ENCODE assay signal across 9 mouse cellular contexts in genomic region chr16:20694781-20695180, GRCm38 (mm10). TPM values are rescaled to one million over a fixed set of nuclear protein-coding genes. Genes with fewer than 3 reads are reported as not detected.
DNase-seq lines count a peak whose midpoint lies in the region; ATAC-seq and TF ChIP-seq lines count a peak whose summit lies in the region.
"Had no signal": no experiment of that assay in that cellular context is flagged by ENCODE, and none has a peak within 500 bp of the region (broad histone marks: within the 10 kb centered on the region; RNA-seq: fewer than 3 reads in every experiment).

No protein-coding gene starts in this region.

- DNase-seq in spleen, postnatal 10 days (ENCODE audit: low spot score in 2 of 2): peak; percentile 13 to 21
- DNase-seq in spleen, adult 18-20 months: no peak
- DNase-seq in forebrain, embryonic 14.5 days (ENCODE audit: low spot score): peak; percentile 74
- DNase-seq in heart, postnatal 25 days (ENCODE audit: low spot score): peak; percentile 56
- peak; percentile 43 for DNase-seq in limb, embryonic 14.5 days (ENCODE audit: low spot score)
- DNase-seq in right cerebral cortex, postnatal 14 days: peak; percentile 60

- peaks cover 21% of the 10 kb centered on the region for H3K4me1 ChIP-seq in forebrain, embryonic 14.5 days (ENCODE audit: control insufficient read depth, insufficient read depth, low read length)
- peaks cover 30% of the 10 kb centered on the region for H3K4me1 ChIP-seq in limb, embryonic 14.5 days (ENCODE audit: control insufficient read depth, insufficient read depth, low read length)
- H3K4me1 ChIP-seq in intestine, embryonic 16.5 days (ENCODE audit: control insufficient read depth, insufficient read depth, low read length): peaks cover 19% of the 10 kb centered on the region

- no peak for ATAC-seq in forebrain, embryonic 14.5 days
- no peak for ATAC-seq in limb, embryonic 14.5 days (ENCODE audit: low FRiP score, low read depth)
- no peak for ATAC-seq in intestine, embryonic 16.5 days
- no peak for ATAC-seq in inflammation-experienced regulatory T-cells, adult 6 months

- no peaks in the 10 kb centered on the region for H3K27me3 ChIP-seq in forebrain, embryonic 14.5 days (replicated peaks; ENCODE audit: control insufficient read depth, insufficient read depth, low read length)
- H3K27me3 ChIP-seq in limb, embryonic 14.5 days (ENCODE audit: control insufficient read depth, insufficient read depth, low read length): no peaks in the 10 kb centered on the region
- no peaks in the 10 kb centered on the region; the same call in 1 of the 2 replicates for H3K27me3 ChIP-seq in intestine, embryonic 16.5 days (replicated peaks; ENCODE audit: control insufficient read depth, insufficient read depth, low read length)

- no peak overlapping the region for H3K9ac ChIP-seq in forebrain, embryonic 14.5 days (ENCODE audit: low read length)
- no peak overlapping the region for H3K9ac ChIP-seq in limb, embryonic 14.5 days (ENCODE audit: low read depth, low read length, severe bottlenecking)
- no peak overlapping the region for H3K9ac ChIP-seq in intestine, embryonic 16.5 days (ENCODE audit: low read depth, low read length)
- H3K9ac ChIP-seq: liver, embryonic 14.5 days had no signal

- H3K4me2 ChIP-seq in forebrain, embryonic 14.5 days (ENCODE audit: low read length): peak overlapping the region; percentile 88
- H3K4me2 ChIP-seq in limb, embryonic 14.5 days (replicated peaks; ENCODE audit: low read depth, low read length, severe bottlenecking): peak overlapping the region; percentile 74; the same call in 1 of the 2 replicates
- H3K4me2 ChIP-seq in intestine, embryonic 16.5 days (ENCODE audit: low read depth, low read length): no peak overlapping the region

- WGBS in forebrain, embryonic 14.5 days: 62% methylated on average over 8 of the region's 8 CpGs
- WGBS in limb, embryonic 14.5 days: 74% methylated on average over 8 of the region's 8 CpGs
- WGBS in intestine, embryonic 16.5 days: 70% methylated on average over 8 of the region's 8 CpGs

- TF ChIP-seq POLR2A in limb, embryonic 14.5 days (IDR thresholded peaks at IDR 0.05; ENCODE audit: borderline replicate concordance, extremely low read depth, insufficient read depth, insufficient read length): no peak

- intact Hi-C loops in heart, postnatal 25 days (cut with DNase I): no loop called here

- H3K27ac ChIP-seq in forebrain, embryonic 14.5 days (ENCODE audit: low read depth, low read length): peak overlapping the region; percentile 17; the same call in 1 of the 2 replicates
- no peak overlapping the region for H3K27ac ChIP-seq in limb, embryonic 14.5 days (replicated peaks; ENCODE audit: low read depth, low read length)
- H3K27ac ChIP-seq in intestine, embryonic 16.5 days (ENCODE audit: low read length): no peak overlapping the region
- H3K27ac ChIP-seq: liver, embryonic 14.5 days had no signal

- peaks cover 39% of the 10 kb centered on the region for H3K36me3 ChIP-seq in forebrain, embryonic 14.5 days (ENCODE audit: control insufficient read depth, insufficient read depth, low read length)
- peaks cover 31% of the 10 kb centered on the region for H3K36me3 ChIP-seq in limb, embryonic 14.5 days (ENCODE audit: control insufficient read depth, insufficient read depth, low read length)
- peaks cover 8% of the 10 kb centered on the region; the same call in 1 of the 2 replicates for H3K36me3 ChIP-seq in intestine, embryonic 16.5 days (ENCODE audit: control insufficient read depth, insufficient read depth, low read length)

- H3K4me3 ChIP-seq in forebrain, embryonic 14.5 days (ENCODE audit: low read depth, low read length): no peak overlapping the region
- no peak overlapping the region for H3K4me3 ChIP-seq in limb, embryonic 14.5 days (replicated peaks; ENCODE audit: low read length)
- H3K4me3 ChIP-seq in intestine, embryonic 16.5 days (ENCODE audit: low read length): no peak overlapping the region

- no peaks in the 10 kb centered on the region for H3K9me3 ChIP-seq in forebrain, embryonic 14.5 days (replicated peaks; ENCODE audit: control insufficient read depth, low read length)
- H3K9me3 ChIP-seq in limb, embryonic 14.5 days (ENCODE audit: control insufficient read depth, low read length): no peaks in the 10 kb centered on the region
- H3K9me3 ChIP-seq in intestine, embryonic 16.5 days (ENCODE audit: control insufficient read depth, low read length): no peaks in the 10 kb centered on the region

RNA-seq across cellular contexts. Expression of gene Fam131a, which starts 1.7 kb away (rescaled TPM):
- polyA plus RNA-seq in forebrain, embryonic 14.5 days (2014; fragmentation: Nextera tagmentation; extraction: Ambion mirVana): 51.5 and 55.5 TPM in 2 replicates
- 10 to 100 TPM; 28.3 to 31.4 TPM for total RNA-seq in heart, postnatal 25 days (2021)
- polyA plus RNA-seq in limb, embryonic 14.5 days (2012; rRNA removed): 15.6 and 21.3 TPM in 2 replicates
- 10.3 and 11.0 TPM in 2 replicates for polyA plus RNA-seq in limb, embryonic 14.5 days (2014; fragmentation: Nextera tagmentation; extraction: Ambion mirVana)
- 6.2 and 6.8 TPM in 2 replicates for polyA plus RNA-seq in intestine, embryonic 16.5 days (2015; fragmentation: Nextera tagmentation; extraction: Ambion mirVana)
- polyA plus RNA-seq in inflammation-experienced regulatory T-cells, adult 6 months (2017; shearing (Covaris generic)): under 1 TPM; 0.30 to 0.78 (median 0.59) TPM

RNA-seq across cellular contexts. Expression of gene Polr2h, which starts 22.7 kb away (rescaled TPM):
- 112 and 126 TPM in 2 replicates for polyA plus RNA-seq in forebrain, embryonic 14.5 days (2014; fragmentation: Nextera tagmentation; extraction: Ambion mirVana)
- 10 to 100 TPM in 1 of 2 experiments, 1 to 10 TPM in 1; 9.0 to 10.5 TPM for total RNA-seq in heart, postnatal 25 days (2021)
- polyA plus RNA-seq in limb, embryonic 14.5 days (2012; rRNA removed): 65.1 and 77.0 TPM in 2 replicates
- 112 and 121 TPM in 2 replicates for polyA plus RNA-seq in limb, embryonic 14.5 days (2014; fragmentation: Nextera tagmentation; extraction: Ambion mirVana)
- polyA plus RNA-seq in intestine, embryonic 16.5 days (2015; fragmentation: Nextera tagmentation; extraction: Ambion mirVana): 84.5 and 95.5 TPM in 2 replicates
- polyA plus RNA-seq in inflammation-experienced regulatory T-cells, adult 6 months (2017; shearing (Covaris generic)): 10 to 100 TPM; 63.1 to 71.1 (median 64.1) TPM

RNA-seq across cellular contexts. Expression of gene Clcn2, which starts 22.8 kb away (rescaled TPM):
- polyA plus RNA-seq in forebrain, embryonic 14.5 days (2014; fragmentation: Nextera tagmentation; extraction: Ambion mirVana): 11.9 and 15.2 TPM in 2 replicates
- total RNA-seq in heart, postnatal 25 days (2021): 1 to 10 TPM; 1.5 to 2.1 TPM
- polyA plus RNA-seq in limb, embryonic 14.5 days (2012; rRNA removed): 72.9 and 102 TPM in 2 replicates
- polyA plus RNA-seq in limb, embryonic 14.5 days (2014; fragmentation: Nextera tagmentation; extraction: Ambion mirVana): 17.1 and 21.6 TPM in 2 replicates
- polyA plus RNA-seq in intestine, embryonic 16.5 days (2015; fragmentation: Nextera tagmentation; extraction: Ambion mirVana): 12.0 and 13.1 TPM in 2 replicates
- 1 to 10 TPM in 1 of 3 experiments, under 1 TPM in 2; 0.48 to 1.2 (median 0.79) TPM for polyA plus RNA-seq in inflammation-experienced regulatory T-cells, adult 6 months (2017; shearing (Covaris generic))

RNA-seq across cellular contexts. Expression of gene Eif4g1, which starts 26.7 kb away (rescaled TPM):
- 97.6 and 109 TPM in 2 replicates for polyA plus RNA-seq in forebrain, embryonic 14.5 days (2014; fragmentation: Nextera tagmentation; extraction: Ambion mirVana)
- 100 to 1,000 TPM; 388 to 397 TPM for total RNA-seq in heart, postnatal 25 days (2021)
- 299 and 374 TPM in 2 replicates for polyA plus RNA-seq in limb, embryonic 14.5 days (2012; rRNA removed)
- polyA plus RNA-seq in limb, embryonic 14.5 days (2014; fragmentation: Nextera tagmentation; extraction: Ambion mirVana): 148 and 161 TPM in 2 replicates
- 158 and 162 TPM in 2 replicates for polyA plus RNA-seq in intestine, embryonic 16.5 days (2015; fragmentation: Nextera tagmentation; extraction: Ambion mirVana)
- polyA plus RNA-seq in inflammation-experienced regulatory T-cells, adult 6 months (2017; shearing (Covaris generic)): 10 to 100 TPM; 48.9 to 68.0 (median 51.3) TPM

RNA-seq across cellular contexts. Expression of gene Chrd, which starts 38.1 kb away (rescaled TPM):
- 2.6 and 3.8 TPM in 2 replicates for polyA plus RNA-seq in forebrain, embryonic 14.5 days (2014; fragmentation: Nextera tagmentation; extraction: Ambion mirVana)
- total RNA-seq in heart, postnatal 25 days (2021): 1 to 10 TPM; 2.0 to 2.7 TPM
- polyA plus RNA-seq in limb, embryonic 14.5 days (2012; rRNA removed): 38.9 and 47.1 TPM in 2 replicates
- polyA plus RNA-seq in limb, embryonic 14.5 days (2014; fragmentation: Nextera tagmentation; extraction: Ambion mirVana): 11.5 and 11.6 TPM in 2 replicates
- 3.0 and 3.1 TPM in 2 replicates for polyA plus RNA-seq in intestine, embryonic 16.5 days (2015; fragmentation: Nextera tagmentation; extraction: Ambion mirVana)
- polyA plus RNA-seq in inflammation-experienced regulatory T-cells, adult 6 months (2017; shearing (Covaris generic)): not detected

Comparison
In these comparisons a context has a peak if more than half of its experiments do, and no peak if none do; other contexts are left out.
1. DNase-seq: peak in spleen, postnatal 10 days (2 of 2), forebrain, embryonic 14.5 days (single experiment), heart, postnatal 25 days (single experiment), limb, embryonic 14.5 days (single experiment) and right cerebral cortex, postnatal 14 days (single experiment); none in spleen, adult 18-20 months (0 of 2).